Mouse (Mus musculus) retina, postnatal 1 day (tissue): ENCODE results near the gene Glrx.
"Not testable (repeated sequence)": the region's sequence is repeated elsewhere in the genome, so short reads cannot be mapped to it uniquely, and the experiment has no call there.

ENCODE experiments used
- DNase-seq: peaks from one replicate; pipeline ENCODE4 v3.0.0-alpha.2; 2012

Gene Glrx

DNA sequence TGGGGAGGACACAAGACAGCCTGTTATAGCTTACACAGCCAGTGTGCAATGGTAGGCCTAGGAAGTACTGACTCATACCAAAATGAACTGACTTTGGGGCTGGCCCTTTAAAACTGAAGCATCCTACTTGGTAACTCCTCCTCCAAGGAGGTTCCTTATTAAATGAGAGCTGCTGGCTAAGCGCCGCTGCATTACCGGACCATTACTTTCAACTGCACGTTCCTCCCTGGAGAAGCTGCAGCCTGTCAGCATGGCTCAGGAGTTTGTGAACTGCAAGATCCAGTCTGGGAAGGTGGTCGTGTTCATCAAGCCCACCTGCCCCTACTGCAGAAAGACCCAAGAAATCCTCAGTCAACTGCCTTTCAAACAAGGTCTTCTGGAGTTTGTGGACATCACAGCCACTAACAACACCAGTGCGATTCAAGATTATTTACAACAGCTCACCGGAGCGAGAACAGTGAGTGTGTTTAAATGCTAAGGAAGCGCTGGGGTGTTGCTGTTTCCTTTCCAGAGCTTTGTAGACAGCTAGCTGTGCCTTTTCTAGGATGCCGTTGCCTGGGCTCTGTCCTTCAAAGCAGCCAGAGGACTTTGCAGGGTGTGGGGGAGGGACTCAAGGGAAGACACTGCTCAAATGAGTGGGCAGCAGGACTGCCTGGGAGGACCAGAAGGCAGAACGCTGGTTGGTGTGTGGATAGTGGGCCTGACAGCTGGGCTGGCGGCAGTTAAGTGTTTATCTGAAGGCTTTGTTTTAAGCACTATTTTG lies at the start of gene Glrx:
Gene Glrx, plus strand, starts transcription at position 150 of the 763 bp plus-strand sequence.
- peak; percentile 86 for DNase-seq

DNA sequence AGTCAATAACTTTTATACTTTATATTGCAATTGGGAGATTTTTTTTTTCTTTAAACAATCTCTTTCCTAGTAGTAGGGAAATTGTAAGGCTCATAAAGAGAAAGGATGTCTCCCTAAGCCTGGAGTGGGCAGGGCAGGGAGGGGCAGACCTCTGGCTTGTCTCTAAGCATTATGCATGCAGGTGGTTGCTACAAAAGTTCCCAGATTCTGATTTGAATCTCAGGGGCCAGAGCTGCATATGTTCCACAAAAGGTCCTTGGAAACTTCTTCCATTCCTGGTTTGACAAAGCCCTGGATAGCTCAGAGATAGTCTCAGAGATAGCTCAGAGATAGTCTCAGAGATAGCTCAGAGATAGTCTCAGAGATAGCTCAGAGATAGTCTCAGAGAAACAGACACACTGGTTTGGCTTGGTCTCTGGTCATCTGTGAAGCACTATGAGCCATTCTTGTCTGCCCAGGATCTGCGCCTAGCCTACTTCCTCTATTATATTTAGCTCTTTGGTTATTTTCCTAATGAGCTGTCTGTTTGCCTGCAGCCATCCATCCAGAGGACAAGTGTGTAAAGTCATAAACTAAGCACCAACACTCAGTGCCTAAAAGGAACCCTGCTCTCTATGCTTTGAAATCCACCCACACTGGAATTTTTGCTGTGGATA lies 49.0 kb upstream of the Glrx start:
- DNase-seq = no peak

DNA sequence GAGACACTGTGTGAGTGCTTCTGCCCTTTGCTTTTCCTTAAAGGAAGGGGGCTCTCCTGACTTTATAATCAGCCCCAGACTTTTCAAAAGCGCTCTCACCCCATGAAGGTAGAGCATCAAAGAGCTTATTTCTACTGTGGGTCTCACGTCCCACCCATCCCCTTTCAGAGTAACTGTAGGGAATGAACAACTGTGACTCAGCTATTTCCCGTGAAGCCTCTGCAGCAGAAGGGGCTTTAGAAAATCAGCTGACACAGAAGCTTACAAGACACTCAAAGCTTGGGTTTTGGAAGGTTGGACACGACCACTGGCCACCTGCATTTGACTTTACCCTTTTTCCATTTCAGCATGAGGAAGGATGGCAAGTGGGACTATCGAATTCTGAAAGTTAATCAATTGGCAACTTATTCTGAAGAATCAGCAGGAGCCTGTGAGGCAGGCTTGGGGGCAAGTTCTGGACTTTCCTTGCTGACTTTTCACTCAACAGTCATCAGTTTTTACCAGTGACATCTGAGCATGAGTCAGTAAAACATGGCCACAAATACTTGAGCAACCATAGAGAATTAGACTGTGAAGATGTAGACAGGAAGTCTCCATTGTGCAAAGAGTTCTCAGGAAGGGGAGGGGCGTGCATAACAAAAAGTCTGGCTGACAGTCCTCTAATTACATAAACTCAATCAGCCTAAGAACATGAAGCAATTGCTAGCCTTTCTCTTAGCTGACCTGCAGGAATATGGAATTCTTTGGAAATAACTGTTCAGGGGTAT lies 45.6 kb upstream of the Glrx start:
- no peak for DNase-seq

DNA sequence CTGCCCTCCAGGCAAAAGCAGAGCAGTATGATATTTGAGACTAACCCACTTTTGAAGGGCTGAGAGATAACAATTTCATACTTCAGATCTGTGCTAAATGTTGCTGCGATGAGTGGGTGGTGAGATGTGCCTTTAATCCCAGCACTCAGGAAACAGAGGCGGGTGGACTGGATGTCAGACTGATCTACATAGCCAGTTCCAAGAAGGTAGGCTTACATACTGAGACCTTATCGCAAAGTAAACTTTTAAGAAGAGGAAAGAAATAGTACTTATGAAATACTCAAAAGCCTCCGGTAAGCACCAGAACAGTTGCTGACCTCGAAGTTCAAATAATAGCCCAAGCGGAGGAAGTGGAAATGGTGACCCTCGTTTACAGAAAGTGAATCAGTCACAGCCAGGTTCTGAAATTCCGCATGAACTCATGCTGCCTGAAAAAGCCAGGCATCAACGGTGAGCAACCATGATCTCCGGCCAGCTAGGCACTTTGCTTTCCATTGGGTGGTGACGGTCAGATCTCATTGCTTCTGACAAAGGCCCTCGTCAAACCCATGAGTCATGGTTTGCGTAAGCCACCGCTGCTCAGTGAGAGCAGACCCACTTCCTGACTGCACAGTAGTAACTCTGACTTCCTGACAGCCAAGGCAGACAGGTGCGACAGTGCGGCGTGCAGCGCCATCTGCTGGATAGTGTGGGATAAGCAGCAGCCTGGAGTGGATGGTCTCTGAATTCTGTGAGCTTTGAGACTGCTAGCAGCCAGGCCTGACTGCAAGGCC lies 42.1 kb upstream of the Glrx start:
- peak; percentile 83 for DNase-seq

DNA sequence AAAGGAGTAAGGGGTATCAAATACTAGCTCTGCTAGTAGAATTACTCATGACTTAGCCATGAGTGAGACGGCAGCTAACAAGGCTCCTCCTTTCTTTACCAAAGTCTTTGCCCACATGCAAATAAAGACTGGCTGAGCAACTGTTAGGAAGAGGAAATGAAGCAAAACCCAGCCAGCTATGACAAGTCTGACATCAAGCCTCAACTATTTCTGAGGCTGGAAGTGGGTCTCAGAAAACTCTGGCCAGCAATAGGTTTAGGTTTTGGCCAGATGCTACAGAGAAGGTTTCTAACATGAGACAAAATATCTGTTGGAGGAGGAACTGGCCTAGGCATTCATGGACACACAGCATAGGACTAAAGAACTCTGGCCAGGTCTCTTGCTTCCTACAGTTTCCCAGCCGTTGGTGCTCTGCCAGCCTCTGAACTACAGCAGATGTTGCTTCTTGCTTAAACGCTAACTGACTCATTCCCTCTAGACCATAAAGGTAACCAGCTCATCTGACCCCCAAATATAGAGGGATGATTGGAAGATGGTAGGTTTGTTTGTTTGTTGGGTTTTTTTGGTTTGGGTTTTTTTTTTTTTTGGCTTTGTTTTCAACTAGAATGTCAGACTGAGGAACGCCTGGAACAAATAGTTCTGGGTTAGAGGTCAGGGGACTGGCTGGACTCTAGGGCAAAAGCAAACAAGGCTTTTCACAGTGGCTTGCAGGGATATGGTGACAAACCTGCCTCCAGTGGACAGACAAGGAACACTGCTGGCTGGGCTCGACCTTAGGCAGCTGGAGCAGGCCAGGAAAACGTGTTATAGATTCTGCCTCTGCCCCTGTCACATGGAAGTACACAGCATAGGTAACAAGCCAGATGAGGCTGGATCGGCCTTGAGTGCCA lies 41.0 kb upstream of the Glrx start:
- DNase-seq = no peak

DNA sequence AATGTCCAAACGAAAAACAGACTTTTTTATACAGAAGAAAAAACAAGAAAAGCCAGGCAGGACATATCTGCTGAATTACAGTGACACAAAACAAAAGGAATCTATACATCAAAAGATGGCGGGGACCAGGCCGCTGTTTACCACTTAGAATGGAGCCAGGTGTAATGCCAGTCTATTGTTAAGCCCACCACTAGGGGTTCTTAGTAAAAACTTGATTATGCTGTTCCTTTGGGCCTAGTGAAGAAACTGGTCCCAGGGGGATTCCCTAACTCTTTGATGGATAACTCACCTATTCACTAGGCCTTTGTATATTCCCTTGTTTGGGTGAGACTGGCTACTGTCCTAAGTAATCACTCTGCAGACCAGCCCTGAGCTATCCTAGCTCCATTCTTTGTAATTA lies 40.2 kb upstream of the Glrx start:
- DNase-seq = no peak

DNA sequence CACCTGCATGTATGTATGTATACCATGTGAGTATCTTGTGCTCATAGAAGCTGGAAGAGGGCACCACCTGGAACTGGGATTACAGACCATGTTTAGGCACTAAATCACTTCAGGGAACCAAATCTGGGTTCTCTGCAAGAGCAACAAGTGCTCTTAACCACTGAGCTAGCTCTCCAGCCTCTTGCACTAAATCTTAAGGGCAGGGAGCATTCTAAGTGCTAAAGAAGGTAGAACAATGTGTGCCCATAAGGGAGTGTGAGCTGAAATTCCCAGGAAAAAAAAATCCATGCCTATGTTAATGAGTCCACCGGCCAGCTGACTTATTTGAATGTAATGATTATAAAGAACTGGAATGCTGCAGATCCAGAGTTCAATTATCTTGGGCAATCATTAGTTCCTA lies 31.7 kb upstream of the Glrx start:
- no peak for DNase-seq

DNA sequence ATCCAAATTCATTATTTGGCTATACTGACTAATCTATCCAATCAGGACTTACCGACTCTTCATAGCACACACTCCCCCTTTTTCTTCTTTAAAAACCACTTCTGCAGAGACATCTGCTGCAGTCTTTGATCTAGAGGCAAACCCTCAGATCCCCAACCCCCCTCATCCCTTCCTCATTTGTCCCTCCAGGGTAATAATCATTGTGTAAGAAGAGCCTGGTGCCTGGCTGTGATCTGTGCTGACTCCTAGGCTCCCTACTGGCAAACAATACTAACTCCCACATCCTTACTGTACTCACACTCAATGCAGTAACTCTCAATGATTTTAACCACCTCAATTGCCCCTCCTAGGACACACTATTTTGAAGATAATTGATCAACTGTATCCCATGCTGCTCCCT lies 29.7 kb upstream of the Glrx start:
- no peak for DNase-seq

DNA sequence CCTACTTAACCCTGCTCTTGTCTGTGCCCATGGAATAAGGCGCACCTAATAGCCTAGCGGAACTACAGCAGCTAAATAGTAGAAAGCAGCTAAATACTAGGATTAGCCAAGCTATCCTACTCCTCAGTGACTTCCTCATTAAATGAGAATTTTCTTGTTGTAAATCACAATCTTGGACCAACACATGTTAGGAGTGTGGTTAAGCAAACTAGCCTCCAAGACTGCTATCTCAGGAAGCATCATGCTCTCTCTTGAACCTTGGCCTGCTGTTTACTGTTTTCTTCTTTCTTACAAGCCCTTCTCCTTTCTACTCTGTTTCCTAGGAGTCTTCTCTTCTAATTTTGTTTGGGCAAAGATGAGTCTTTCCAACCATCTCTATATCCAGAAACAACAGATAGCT lies 22.5 kb upstream of the Glrx start:
- DNase-seq = no peak

DNA sequence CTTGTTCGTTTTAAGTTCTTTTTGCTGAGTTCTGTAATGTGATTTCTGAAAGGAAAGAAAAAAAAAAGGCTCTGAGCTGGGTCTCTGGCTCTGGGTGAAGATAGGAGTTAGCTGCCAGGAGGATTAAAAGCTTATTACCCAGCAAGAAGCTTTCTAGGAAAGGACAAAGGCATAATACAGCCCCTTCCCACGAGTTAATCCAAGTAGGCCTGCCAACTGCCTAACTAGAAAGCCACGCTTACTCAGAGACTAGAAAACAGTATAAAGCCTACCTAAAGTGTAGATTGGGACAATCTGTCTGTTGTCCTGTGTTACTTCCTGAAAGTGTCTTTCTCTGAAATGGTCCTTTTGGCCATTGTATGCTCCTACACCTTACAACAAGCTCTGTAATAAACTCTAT lies 21.2 kb upstream of the Glrx start:
- DNase-seq = peak; percentile 69

DNA sequence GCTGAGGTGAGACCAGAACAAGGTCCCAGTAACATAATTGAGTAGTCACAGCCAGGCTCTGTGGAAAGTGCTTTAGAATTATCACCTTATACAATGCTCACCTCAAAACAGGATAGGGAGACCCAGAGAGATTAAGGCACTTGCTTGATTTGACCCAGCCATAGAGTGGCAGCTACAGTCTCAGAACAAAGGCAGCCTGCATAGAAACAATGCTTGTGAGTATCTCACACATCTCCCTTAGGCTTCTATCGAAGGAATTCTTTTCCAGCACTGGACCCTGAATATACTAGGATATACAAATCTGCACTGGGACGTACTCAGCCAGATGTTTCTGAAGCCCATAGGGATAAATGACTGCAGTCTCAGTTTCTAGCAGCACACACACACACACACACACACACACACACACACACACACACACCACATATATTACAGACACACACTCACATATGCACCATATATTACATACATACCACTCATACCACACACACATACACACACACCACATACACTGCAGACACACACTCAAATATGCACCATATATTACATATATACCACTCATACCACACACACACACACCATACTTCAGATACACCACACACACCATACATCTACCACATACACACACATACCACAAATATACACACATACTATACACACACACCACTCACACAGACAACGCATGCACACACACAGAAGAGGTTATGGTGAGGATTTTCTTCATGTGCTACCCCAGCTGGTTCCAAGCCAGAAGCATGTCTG lies 20.5 kb upstream of the Glrx start:
- DNase-seq = no peak

DNA sequence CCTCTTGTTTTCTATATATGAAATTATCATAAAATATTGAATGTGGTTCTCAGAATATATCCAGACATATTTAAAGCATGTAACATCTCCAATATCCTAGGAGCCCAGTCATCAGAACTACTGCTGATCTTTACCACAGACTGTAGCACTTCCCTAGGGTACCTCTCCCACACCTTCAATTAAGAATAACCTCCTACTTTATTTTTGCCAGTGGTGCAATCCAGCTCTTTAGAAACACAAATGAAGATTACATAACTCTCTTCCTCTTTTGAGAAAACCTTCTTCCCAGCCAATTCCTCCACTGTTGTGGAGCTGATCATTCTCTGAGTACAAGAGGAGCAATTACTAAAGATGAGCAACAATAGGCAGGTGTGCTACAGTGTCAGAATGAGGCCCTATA lies 19.8 kb upstream of the Glrx start:
- DNase-seq = no peak

DNA sequence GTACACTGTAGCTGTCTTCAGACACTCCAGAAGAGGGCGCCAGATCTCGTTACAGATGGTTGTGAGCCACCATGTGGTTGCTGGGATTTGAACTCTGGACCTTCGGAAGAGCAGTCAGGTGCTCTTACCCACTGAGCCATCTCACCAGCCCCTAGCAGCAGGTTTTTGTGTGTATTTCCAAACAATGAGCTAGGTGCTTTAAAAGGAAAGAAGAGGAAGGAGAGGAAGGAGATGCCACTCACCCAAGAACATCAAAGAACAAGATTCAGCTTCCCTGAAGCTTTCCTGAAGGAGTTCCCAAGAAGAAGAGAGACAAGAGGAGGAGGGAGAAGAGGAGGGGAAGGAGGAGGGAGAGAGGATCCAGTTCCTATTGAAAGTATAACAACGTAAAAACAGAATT lies 17.3 kb upstream of the Glrx start:
- DNase-seq = not testable (repeated sequence)

DNA sequence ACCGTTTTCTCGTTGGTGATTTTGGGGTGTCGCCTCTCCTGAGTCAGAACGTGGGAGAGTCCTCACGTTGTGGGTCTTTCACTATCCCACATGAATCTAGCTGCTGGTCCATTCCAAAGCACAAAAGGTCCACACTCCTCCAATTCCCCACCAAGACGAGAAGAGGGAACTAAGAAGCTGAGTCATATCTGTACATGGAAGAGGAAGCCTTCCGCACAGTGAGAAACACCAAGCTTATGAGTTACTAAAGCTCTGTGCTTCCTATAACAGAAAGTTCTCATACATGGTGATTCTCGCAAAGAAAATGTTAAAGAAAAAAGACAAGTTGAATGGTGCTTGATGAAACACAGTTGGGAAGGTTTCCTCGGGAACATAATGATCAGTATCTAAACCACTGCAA lies 16.5 kb upstream of the Glrx start:
- DNase-seq = no peak

DNA sequence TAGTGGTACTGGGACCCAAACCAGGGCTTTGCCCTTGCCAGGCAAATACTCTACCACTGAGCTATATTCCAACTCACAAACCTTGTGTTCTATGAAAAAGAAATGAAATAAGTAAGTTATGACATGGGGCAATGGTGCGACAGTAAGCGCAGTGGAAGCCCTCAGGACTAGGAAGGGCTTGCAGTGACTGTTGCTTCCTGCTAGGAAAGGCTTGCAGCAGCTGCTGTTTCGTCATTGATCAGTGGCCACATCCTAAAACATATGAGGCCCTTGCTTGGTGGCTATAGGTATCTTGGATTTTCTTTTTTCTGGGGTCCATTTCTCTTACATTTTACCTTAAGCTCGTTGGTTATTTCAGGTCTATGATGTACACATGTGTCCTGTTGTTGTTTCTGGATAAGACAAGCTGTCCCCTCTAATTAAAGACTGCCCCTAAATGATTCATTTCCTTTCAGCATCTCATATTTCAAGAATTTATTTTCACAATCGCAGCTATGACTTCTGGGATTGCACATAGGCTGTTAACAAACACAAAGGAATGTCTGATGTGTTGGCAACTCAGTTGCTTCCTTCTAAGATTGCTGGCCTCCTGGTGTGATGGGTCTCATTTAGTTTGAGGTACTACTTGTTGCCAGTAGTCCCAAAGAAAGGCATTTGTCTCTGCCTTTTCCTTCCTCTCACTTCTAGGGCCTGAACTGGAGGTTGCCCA lies 14.9 kb upstream of the Glrx start:
- no peak for DNase-seq

DNA sequence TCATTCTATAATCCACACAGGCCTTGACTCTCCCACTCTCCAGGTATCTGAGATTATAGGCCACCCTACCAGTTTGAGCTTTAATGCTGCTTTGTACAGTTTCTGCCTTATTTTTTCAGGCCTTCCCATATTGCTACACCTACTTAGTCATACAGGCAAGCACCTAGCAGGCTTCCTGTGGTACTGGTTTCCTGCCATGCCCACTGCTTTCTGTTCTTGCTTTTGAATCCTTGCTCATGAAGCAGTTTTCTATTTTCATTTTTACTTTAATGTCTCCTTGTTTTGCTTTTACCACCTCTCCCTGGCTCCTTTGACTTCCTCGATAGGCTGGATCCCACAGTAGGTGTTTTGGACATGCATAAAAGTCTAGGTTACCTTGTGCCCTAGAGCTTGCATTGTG lies 14.3 kb upstream of the Glrx start:
- DNase-seq = no peak

DNA sequence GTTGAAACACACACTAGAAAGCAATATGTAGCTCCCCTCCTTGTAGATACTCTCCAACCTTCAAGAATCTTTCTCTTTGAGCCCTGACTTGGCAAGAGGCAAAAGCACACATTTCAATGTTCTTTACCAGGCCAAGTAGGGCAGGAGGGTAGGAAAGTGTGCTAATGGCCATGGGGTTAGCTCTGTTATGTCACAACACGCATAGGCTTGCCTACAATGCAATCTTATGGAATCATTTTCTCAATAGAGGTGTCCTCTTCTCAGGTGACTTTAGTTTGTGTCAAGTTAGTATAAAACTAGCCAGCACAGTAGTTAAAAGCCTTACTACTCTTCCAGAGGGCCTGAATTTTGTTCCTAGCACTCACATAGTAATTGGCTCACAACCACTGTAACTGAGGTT lies 9.0 kb upstream of the Glrx start:
- DNase-seq = no peak

DNA sequence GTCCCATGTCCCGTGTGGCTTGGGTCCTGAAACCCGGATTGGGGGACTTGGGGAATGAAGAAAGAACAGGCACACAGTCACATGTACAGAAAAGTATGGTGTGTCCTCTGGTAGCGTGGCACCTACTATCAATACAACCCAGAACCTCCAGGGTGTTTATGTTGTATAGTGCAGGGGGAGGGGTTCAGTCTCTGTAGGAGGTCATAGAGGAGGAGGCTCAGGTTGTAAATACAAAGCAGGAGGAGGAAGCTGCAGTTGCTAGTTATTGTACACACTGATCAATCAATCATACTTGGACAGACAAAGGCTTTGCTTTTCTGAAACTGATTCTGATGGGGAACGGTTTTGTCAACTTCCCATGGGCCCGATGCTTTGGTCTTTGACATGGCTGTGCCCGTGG lies 8.0 kb upstream of the Glrx start:
- no peak for DNase-seq

DNA sequence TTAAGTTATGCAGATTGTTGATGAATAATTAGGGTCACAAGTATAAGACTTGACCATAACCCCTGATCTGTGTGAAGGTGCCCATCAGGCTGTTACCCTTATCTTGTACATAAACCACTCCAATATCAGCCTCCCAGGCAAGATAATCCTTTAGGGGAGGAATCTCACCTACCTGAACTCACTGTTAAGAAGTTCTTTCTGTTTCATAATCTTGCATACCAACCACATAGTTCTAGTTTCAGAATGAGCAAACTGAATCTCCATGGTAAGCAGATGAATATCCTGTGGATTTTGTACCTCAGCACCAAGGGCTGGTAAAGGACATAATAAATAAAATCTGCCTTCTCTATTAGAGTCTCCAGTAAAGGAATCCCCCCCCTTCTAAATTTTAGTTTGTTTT lies 7.0 kb upstream of the Glrx start:
- no peak for DNase-seq

DNA sequence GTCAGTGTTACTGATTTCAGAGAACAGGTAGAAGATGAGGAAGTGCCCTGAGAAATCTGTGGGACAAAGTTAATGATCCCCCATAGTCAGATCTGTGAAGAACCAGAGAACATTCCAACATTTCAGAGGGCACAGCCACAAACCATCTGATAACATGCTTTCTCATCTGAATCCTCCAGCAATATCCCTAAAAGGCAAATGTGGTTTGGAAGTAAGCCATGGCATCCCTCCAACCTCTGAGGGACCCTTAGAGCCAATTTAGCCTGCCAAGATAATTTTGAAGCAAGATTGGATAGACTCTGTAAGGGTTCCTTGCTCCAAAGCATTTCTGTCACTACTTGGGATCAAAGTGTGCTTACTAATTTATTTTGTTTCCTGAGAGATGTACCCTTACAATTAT lies 6.2 kb upstream of the Glrx start:
- DNase-seq = no peak

DNA sequence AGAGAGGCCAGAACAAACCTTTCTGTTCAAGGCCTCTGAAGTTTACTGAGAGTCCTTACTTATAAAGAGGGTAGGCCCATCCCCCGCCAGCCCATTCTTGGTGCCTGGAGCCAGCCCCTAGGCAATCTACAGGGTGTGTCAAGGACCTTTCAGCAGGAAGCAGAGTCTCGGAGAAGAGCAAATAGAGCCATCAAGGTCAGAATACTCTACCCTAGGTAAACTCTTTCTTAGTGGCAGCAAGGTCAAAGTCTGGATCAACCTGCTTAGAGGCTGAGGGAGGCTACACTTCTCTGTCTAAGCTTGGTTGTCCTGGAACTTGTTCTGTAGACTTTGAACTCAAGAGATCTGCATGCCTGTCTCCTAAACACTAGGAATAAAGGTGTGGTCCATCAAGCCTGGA lies 4.2 kb upstream of the Glrx start:
- DNase-seq = no peak
